Mouse (Mus musculus): Measurements from ENCODE around the gene Cd59b.
A peak's percentile ranks its signal among the peaks of the same experiment; 100 is the strongest.
"Not testable (repeated sequence)": the region's sequence is repeated elsewhere in the genome, so short reads cannot be mapped to it uniquely, and the experiment has no call there.

The Cd59b gene

DNA sequence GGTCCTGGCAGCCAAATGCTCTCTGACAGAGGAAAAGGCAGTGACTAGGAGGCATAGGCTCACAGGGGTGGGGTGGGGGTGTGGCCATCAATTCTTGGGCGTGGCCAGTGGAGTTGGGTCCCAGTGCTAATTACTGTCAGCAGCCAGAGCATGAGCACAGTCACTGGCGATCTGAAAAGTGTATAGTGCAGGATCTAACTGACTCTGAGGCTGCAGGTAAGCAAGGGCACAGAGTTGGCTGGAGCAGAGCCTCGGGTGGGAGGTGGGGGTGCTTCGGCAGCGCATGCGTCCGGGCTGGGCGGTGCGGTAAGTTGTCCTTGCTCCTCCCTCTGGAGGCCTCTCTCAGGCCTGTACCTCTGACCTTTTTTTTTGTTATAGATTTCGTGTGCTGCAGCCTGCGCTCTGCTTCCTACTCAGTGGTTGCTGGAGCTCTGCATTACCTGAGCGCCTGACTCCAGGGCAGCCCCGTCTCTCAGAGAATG, at the start of gene Cd59b:
Gene Cd59b, plus strand, starts transcription at position 146 of the 482 bp plus-strand sequence.
- peak; percentile 39 for DNase-seq

GRCm38 (mm10) chr2:104023096-104023495, 46.6 kb upstream of the Cd59b start:
- no peak for DNase-seq

- no peak for DNase-seq
Measured at GRCm38 (mm10) chr2:104024656-104025055, 45.0 kb upstream of the Cd59b start.

DNA sequence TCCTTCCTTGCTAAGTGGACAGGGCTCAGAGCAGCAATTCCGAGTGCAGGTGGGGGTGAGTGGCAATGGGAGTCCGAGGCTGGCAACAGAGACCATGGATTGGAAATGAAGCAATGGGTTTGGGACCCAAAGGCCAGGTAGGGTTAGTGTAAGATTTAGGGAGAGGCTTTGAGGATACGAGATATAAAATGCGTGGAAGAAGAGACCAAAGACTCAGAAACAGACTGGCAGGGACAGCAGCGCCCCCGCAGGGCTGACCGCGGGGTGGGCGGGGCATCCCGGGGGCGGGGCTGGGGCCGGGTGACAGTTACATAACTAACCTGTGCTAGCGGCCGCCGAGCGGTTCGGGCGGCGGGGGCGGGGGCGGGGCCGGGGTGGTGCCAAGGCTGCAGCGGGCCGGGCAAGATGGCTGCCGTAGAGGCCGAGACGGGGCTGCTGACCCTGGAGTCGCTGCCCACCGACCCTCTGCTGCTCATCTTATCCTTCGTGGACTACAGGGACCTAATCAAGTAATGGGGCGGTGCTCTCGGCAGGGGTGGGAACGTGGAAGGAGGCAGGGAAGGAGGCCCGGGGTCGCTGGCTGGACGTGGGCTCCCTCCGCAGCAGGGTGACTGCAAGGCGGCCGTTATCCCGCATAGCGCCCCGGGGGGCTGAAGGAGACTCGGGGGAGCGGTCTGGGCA, 42.1 kb upstream of the Cd59b start, which contains the start of gene Fbxo3:
Gene Fbxo3, plus strand, starts transcription at position 264 of the 681 bp plus-strand sequence.
- peak; percentile 93 for DNase-seq

- DNase-seq: no peak
Measured at GRCm38 (mm10) chr2:104028139-104028723, 41.4 kb upstream of the Cd59b start, which contains the start of gene 4931422A03Rik. TSS of gene 4931422A03Rik (minus strand) at chr2:104028361.

- DNase-seq: no peak
Measured at GRCm38 (mm10) chr2:104029074-104029473, 40.6 kb upstream of the Cd59b start.

DNA sequence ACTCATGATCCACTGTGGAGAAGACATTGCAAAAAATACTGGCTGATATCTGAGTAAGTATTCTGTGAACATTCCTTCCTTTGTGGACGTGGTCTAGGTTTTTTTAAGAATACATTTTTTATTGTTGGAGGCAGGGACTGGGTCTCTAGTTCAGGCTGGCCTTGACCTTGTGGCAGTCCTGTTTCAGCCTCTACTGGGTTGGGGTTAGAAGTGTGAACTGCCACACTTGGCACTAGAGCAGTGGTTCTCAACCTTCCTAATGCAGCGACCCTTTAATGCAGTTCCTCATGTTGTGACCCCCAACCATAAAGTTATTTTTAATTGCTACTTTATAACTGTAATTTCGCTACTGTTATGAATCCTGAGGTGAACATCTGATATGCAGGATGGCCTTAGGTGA, 39.3 kb upstream of the Cd59b start:
- DNase-seq: no peak

DNA sequence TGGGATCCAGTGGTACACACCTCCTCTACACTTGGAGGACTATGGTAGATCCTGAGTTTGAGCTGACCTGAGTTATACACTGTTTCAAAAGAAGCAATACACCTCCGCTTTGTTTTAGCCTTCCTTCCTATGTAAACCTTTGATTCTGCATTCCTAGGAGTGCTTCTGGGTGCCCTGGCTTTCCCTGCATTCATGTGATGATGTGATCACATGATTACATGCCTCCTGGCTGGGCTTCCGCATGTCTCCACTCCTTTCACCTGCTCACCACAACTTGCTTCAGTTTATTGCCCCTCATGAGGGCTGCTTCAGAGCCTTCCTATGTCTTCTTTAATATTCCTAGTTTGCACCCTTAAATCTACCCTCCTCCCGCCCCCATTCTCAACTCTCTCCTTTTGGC, 37.6 kb upstream of the Cd59b start:
- no peak for DNase-seq

DNA sequence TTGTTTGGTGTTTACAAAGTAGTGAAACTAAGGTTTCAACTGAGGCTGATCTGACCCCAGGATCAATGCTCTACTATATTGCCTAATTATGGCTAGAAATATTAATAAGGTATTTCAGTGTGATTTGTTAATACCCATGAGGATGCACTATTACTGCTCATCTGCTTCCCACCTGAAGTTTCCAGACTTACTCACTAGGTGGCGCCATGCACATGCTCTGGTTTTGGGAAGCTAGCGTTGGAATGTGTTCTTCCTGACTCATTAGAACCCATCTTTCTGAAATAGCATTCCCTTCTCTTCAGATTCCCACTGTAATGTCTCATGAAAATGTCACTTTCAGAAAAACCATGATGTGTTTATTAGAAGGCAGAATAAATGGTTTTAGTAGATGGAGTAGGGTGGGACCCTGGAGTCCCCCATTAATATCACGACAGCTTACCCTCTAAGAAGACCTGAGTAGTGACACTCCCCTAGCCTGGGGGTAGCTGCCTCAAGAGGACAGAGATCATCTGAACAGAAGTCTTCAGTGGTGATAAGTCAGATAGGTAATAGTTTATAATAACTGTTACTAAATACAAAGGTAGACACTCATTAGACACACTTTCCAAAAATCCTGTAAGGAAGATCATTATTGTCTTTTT, 34.7 kb upstream of the Cd59b start:
- peak; percentile 56 for DNase-seq

GRCm38 (mm10) chr2:104035595-104035994, 34.1 kb upstream of the Cd59b start:
- DNase-seq: no peak

GRCm38 (mm10) chr2:104036316-104036715, 33.3 kb upstream of the Cd59b start:
- no peak for DNase-seq

- no peak for DNase-seq
Measured at GRCm38 (mm10) chr2:104038236-104038635, 31.4 kb upstream of the Cd59b start.

DNA sequence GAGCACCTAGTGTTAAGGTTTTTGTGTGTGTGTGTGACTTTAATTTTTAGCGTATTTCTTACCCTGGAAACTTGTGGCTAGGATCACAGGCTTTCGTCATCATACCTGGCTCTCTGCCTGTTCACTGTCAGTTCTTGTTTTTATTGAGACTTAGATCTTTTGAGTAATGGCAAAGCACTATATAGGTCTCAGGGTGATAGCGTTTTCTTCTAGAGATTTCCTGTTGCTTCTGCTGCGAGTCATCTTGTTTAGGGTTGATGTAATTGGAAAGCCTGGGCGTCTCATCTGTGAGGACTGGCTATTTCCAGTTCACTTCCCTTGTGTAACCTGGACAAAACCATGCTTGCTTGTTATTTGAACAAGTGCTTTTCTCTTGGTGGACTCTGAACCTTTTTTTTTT, 28.0 kb upstream of the Cd59b start:
- DNase-seq: no peak

GRCm38 (mm10) chr2:104042766-104043165, 26.9 kb upstream of the Cd59b start:
- DNase-seq: no peak

- no peak for DNase-seq
Measured at GRCm38 (mm10) chr2:104043624-104044478, 25.8 kb upstream of the Cd59b start.

DNA sequence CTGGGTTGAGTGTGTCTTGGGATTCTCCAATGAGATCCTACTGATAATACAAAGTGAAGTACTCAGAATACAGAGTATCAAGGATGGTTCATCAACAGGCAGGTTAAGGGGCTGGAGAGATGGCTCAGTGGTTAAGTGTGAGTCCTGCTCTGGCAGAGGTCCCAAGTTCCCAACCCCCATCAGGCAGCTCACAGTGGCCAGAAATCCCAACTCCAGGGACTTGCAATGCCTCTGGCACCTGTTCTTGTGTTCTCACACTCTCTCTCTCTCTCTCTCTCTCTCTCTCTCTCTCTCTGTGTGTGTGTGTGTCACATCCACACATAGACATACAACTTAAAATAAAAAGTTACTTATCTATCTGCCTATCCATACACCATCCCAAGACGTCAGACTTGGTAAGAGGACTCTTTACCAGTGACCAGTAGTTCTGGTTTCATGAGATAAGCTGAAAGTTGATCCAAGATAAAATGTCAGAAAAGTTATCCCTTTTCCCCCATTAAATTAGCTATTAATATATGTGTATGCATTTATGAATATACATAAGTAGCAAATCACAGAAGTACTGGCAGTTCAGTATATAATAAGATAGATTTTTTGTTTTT, 25.1 kb upstream of the Cd59b start:
- DNase-seq: no peak

- no peak for DNase-seq
Measured at GRCm38 (mm10) chr2:104058381-104058780, 11.3 kb upstream of the Cd59b start.

- DNase-seq: no peak
Measured at GRCm38 (mm10) chr2:104058954-104059353, 10.7 kb upstream of the Cd59b start.

- no peak for DNase-seq
Measured at GRCm38 (mm10) chr2:104059786-104060185, 9.9 kb upstream of the Cd59b start.

DNA sequence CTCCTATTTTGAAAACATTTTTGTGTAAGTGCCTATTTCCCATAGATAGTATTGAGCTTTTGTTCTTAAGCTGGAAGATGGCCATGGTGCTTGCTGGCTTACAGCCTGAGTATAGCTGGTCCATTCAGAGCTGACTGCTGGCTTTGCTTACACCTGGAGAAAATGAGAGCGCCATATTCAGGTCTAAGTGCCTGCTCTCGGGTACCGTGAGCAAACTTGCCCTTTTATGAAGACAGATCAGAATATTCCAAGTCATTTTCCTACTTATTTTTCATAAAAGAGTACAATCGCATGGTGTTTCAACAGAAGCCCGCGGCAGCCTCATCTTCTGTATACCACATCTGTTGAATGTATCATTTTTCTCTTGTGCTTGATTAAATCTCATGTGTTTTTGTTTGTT, 8.7 kb upstream of the Cd59b start:
- no peak for DNase-seq

- DNase-seq: no peak
Measured at GRCm38 (mm10) chr2:104062665-104063064, 7.0 kb upstream of the Cd59b start.

- no peak for DNase-seq
Measured at GRCm38 (mm10) chr2:104064152-104064551, 5.5 kb upstream of the Cd59b start.

DNA sequence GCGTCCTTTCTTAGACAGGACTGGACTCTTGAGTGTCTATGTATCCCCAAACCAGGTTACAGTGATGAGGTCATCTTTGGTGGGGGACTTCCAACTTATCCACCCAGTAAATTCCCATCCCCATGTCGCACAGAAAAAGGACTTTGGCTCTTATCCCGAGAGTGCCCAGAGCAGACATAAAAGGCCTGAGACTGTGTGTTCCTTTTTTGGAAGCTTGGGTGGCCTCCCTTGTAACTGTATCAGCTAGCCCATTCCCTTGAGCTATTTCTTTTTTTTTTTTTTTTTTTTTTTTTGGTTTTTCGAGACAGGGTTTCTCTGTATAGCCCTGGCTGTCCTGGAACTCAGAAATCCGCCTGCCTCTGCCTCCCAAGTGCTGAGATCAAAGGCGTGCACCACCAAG, 4.1 kb upstream of the Cd59b start, which contains the start of gene Gm10912:
Gene Gm10912, plus strand, starts transcription at position 301 of the 400 bp plus-strand sequence.
- not testable (repeated sequence) for DNase-seq

Measured in cerebellum, adult 9-11 months (tissue).